Mouse (Mus musculus) testis, postnatal 14 days (tissue): ENCODE data around the gene Zfp385b.

Experiments
- DNase-seq: peaks from one replicate; pipeline ENCODE4 v3.0.0; 2021; ENCODE audit warnings: low spot score

Gene Zfp385b

GRCm38 (mm10) chr2:77790295-77790694 is 29.1 kb downstream of the Zfp385b start:
- no peak for DNase-seq

DNA sequence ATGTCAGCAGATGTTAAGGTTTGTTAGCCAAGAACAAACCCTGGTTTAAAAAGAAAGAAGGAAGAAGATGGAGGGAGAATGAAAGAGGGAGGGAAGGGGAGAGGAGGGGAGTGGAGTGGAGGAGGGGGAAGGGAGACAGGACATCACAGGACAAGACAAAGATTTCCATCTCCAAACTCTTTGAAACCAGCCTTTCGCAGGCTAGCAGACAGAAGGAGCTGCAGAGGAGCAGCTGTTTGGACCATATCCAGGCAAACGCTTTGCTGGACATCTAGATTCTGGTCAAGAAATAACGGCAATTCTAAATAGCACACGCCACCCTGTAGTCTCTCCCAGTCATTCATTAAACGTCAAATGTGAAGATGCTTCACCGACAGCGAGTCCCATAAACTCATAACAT is 38.0 kb downstream of the Zfp385b start:
- no peak for DNase-seq

DNA sequence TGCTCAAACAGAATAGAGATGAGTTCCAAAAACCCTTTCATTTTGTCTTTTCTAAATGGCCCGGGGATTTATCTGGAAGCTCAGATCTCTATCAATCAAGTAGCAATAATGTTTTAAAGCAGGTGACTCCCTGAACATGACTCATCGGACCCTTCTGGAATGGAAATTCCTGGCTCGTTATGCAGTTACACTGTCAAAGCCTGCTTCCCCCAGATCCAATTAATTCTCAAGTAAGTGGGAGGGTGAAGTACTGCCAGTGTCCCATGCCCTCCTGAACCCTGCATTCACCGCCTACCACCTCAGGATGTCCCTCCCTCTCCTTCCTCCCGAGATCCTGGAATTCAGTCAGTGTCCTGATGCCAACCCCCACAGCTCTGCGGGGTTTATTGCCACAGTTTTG is 41.7 kb downstream of the Zfp385b start:
- peak; percentile 27 for DNase-seq

- DNase-seq, result no peak
Measured at GRCm38 (mm10) chr2:77777047-77777686, 42.3 kb downstream of the Zfp385b start.

- no peak for DNase-seq
Measured at GRCm38 (mm10) chr2:77775247-77775880, 44.1 kb downstream of the Zfp385b start.

DNA sequence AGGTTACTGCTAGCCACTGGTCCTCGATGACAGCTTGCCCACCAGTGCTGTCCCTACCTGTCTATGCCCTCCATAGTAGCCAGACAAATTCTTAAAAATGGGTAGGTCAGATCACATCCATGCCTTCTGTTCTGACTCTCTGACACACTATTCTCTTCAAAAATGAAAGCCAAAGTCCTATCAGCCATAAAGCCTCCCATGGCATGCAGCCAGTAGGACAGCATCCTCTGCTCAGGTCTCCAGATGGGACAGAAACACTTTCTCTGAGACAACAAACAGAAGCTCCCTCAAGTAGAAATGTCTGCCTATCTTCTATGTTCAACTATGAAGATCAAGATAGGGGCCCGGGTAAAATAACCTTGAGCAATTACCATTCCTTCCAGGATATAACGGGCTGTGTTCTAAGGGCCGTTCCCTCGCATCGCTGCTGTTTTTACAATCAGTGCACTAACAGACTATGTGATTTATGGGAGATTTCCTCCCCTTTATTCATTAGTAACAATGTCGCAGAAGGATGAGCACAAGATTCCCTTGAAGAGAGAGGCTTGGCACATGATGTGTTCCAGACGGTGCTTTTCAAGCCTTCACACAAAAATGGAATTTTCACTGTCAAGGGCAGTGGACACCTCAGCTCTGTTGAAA is 49.3 kb downstream of the Zfp385b start:
- DNase-seq, result peak; percentile 33

DNA sequence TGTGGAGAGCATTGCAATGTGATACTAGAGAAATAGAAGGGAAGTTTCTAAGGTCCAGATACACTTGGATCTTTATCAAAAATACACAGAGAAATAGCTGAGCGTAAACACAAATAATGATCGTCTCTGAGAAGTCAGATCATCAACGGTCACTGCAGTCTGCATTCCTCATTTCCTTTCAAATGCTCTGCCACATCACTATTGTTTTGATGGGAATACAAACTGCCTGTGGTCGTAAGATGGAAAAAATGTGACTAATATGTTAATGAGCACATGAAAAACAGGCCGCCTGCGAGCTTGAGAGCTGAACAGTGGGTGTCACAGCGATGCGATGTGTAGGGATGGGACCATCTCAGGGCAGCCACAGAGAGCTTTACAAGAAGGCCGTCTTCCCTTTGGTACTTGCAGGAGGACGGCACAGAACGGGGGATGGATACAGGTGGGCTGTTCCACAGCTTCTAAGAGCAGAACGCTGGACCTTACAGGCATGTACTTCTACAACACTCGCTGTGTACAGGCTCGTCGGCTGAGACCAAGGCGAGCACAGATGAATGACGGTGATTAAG is 51.0 kb downstream of the Zfp385b start:
- no peak for DNase-seq

DNA sequence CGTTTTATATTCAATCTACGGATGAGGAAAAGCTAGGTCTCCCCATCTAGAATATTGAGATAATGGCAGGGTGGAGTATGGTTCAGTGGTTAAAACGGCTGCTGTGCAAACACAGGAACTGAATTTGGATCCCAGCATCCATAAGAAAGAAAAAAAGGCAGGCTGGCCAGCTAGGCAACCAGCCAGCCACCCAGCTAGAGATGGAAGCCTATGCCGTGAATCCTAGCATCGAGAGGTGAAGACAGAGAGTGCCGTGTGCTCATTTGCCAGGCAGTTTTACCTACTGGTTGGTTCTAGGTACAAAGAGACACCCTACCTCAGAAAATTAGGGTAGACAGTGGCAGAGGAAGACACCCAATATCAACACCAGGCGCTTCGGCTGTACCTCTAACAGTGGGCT is 57.5 kb downstream of the Zfp385b start:
- DNase-seq, result no peak

DNA sequence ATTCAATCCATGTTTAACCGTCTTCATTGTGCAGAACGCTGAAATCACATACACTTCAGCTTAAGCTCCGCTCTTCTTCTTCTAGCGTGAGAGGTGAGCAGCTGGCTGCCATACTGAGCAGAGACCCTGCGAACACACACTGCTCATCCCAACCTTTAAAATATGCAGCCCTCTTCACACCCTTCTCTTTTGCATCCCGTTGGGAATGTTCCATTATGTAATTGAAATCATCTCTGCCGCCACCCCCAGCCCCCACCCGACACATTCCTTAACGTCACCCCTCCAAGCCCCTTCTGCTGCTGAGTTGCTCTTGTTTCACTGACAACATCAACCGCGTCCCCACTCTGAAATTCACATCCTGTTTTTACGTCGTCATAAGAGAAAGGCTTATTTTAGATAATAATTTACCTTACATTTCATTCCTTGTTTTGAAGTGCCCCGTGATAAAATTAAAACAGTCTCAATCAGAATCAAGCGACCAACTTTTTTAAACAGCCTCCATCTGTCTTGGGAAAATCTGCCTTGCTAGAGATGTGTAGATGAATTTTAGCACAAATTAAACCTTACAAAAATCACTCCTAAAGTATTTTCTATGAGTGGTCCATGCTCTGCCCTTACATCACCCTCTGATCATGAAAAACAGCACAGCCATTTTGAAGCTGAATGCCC is 60.9 kb downstream of the Zfp385b start:
- DNase-seq, result no peak

GRCm38 (mm10) chr2:77752491-77752890 is 66.9 kb downstream of the Zfp385b start:
- DNase-seq, result no peak

- DNase-seq, result no peak
Measured at GRCm38 (mm10) chr2:77749631-77750030, 69.8 kb downstream of the Zfp385b start.

GRCm38 (mm10) chr2:77746417-77746816 is 73.0 kb downstream of the Zfp385b start:
- DNase-seq, result no peak

GRCm38 (mm10) chr2:77745246-77745645 is 74.2 kb downstream of the Zfp385b start:
- DNase-seq, result no peak

GRCm38 (mm10) chr2:77742359-77742758 is 77.1 kb downstream of the Zfp385b start:
- DNase-seq, result no peak

DNA sequence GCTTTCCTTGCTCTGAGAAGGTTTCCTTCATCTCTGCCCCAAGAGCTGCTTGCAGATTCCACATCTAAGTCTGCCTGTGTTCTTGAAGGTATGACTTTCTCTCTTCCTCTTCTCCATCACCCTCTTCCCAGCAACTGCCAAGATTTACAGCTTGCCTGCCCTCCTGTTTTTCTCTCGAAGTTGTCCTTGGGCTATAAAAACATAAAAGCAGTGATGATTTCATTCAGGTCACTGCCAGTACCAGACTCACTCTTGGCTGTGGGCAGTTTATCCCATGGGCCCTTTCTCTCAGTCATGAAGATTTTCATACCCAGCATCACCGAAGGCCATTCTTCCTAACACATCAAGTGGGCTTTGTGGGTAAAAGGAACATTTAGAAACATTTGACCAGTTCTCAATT is 89.2 kb downstream of the Zfp385b start:
- no peak for DNase-seq

DNA sequence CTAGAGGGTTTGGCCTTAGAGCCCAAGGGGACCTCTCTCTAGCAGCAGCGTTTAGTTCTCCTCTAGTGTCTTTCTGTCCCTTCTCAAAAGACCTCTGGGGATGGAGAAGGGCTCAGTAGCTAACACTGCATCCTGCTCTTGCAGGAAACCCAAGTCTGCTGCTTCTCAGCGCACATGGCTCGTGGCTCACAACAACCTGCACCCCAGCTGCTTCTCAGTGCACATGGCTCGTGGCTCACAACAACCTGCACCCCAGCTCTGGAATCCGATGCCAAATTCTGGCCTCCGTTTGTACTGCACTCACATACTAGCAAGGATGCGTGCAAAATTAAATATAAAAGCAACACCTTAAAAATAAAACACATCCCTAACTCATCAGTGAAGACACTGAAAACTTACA is 92.6 kb downstream of the Zfp385b start:
- peak; percentile 53 for DNase-seq

- DNase-seq, result no peak
Measured at GRCm38 (mm10) chr2:77720806-77721205, 98.6 kb downstream of the Zfp385b start.

GRCm38 (mm10) chr2:77716367-77716766 is 103.1 kb downstream of the Zfp385b start:
- no peak for DNase-seq

- no peak for DNase-seq
Measured at GRCm38 (mm10) chr2:77713886-77714285, 105.6 kb downstream of the Zfp385b start.

DNA sequence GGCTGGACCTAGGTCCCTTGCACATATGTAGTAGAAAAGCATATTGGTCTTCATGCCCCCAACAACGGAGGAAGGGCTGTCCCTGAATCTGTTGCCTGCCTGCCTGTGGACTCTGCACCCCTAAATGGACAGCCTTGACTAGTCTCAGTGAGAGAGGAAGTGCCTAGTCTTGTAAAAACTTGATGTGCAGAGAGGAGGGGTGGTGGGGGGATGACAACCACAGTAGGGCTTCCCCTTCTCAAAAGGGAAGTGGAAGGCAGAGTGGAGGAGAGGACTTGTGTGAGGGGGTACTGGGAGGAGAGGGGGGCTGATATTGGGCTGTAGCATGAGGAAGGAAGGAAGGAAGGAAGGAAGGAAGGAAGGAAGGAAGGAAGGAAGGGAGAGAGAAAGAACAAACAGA is 107.7 kb downstream of the Zfp385b start:
- DNase-seq, result no peak

DNA sequence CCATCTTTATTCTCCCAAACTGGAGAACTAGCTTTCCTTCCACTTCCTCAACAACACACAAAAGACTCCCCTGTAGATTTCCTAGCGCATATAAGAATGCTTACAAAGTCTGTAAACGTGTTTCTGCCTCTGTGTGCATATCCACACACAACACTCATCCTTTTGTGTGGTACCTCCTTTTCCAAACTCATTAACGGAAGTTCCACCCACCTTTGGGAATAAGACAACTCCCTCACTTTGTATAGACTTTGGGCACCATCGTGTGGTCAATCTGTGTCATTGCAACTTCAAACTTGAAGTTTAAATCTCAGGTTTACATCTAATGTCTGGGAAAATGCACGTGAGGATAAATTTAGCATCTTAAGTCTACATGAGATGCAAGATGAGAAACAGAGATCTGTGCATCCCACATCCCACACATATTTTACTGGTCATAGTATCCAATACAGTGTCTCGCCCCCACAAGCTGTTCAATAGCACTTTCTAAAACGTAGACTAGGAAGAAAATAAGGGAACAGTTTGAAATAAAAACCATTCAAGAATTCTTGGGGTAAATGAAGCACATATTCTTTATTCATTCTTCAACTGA is 110.1 kb downstream of the Zfp385b start:
- DNase-seq, result no peak

GRCm38 (mm10) chr2:77707138-77707537 is 112.3 kb downstream of the Zfp385b start:
- DNase-seq, result no peak
